Mouse (Mus musculus) hindbrain, embryonic 16.5 days (tissue): Measurements from ENCODE around the gene Lrrn4cl. TPM values are rescaled to one million over a fixed set of nuclear protein-coding genes. Genes with fewer than 3 reads are reported as not detected.

ENCODE experiments used
- ATAC-seq: fragments of 200-750 bp; cut with Nextera tagmentation; 2 replicates; pipeline ENCODE4 v1.8.0; 2017; ENCODE audit warnings: moderate TSS enrichment, moderate library complexity
- H3K27ac ChIP-seq: fragments of 300-500 bp; sonication (generic); 2 replicates; pipeline ENCODE4 v1.5.1; 2014; ENCODE audit warnings: low read depth, mild to moderate bottlenecking, control low read depth, low read length, moderate library complexity
- H3K27me3 ChIP-seq: fragments of 300-500 bp; sonication (generic); replicated peaks from 2 replicates; pipeline ENCODE4 v1.6.1; 2014; ENCODE audit warnings: low read length; ENCODE audit not compliant: control insufficient read depth, insufficient read depth
- H3K36me3 ChIP-seq: fragments of 300-500 bp; sonication (generic); 2 replicates; pipeline ENCODE4 v1.6.1; 2014; ENCODE audit warnings: mild to moderate bottlenecking, low read length, moderate library complexity, mixed read lengths; ENCODE audit not compliant: control insufficient read depth, insufficient read depth
- H3K4me1 ChIP-seq: fragments of 300-500 bp; sonication (generic); 2 replicates; pipeline ENCODE4 v1.6.1; 2014; ENCODE audit warnings: low read depth, low read length; ENCODE audit not compliant: control insufficient read depth, insufficient read depth
- H3K4me2 ChIP-seq: fragments of 300-500 bp; sonication (generic); 2 replicates; pipeline ENCODE4 v1.6.1; 2014; ENCODE audit warnings: mild to moderate bottlenecking, low read length, control low read depth, moderate library complexity
- H3K4me3 ChIP-seq: fragments of 300-500 bp; sonication (generic); 2 replicates; pipeline ENCODE4 v1.5.1; 2014; ENCODE audit warnings: mild to moderate bottlenecking, low read length, control low read depth, moderate library complexity
- H3K9ac ChIP-seq: fragments of 300-500 bp; sonication (generic); 2 replicates; pipeline ENCODE4 v1.6.1; 2014; ENCODE audit warnings: low read depth, mild to moderate bottlenecking, control low read depth, low read length, moderate library complexity
- H3K9me3 ChIP-seq: fragments of 300-500 bp; sonication (generic); 2 replicates; pipeline ENCODE4 v1.6.1; 2014; ENCODE audit warnings: mild to moderate bottlenecking, low read length, moderate library complexity; ENCODE audit not compliant: control insufficient read depth
- WGBS: fragments of 180-500 bp; shearing (Covaris S2); extraction: QIAGEN DNeasy Blood & Tissue Kit; methylation state at CpG from one replicate; pipeline ENCODE4 v1.1.7; 2014; 5-methylcytosine and 5-hydroxymethylcytosine counted together
- microRNA-seq: library from miRNA; unstranded; fragments of <30 nt; microRNA quantifications from one replicate; pipeline ENCODE4, GENCODE M21; 2017
- polyA plus RNA-seq: library from polyadenylated mRNA; unstranded; fragments of >200 nt; fragmentation: Nextera tagmentation; extraction: Ambion mirVana; gene quantifications from 2 replicates; pipeline ENCODE4 v1.2.1, GENCODE M21; 2015

Gene Lrrn4cl
- polyA plus RNA-seq, 1 experiment from 2014 or later = 0.94 TPM

DNA sequence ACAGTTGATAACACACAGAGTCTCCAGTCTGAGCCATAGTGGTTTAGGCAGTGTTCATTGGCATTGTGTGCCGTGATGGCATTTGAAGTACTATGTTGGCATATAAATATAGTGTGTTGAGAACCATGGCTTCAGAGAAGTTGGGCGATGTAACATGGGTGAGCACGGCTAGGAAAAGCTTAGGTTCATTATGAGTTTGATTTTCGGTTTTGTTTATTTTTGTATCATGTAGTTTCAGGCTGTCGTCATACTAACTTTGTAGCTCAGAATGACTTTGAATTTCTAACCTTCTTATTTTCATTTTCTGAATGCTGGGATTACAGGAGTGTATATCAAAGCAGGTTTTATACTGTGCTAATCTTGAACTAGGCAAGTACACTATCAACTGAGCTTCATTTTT lies 52.8 kb downstream of the Lrrn4cl start:
- 95% methylated on average over 5 of the region's 5 CpGs for WGBS
- Histone ChIP-seq H3K36me3 (peaks cover 22% of the 10 kb centered on the region), H3K4me3 (no peak overlapping the region), H3K27me3 (no peaks in the 10 kb centered on the region), H3K27ac (no peak overlapping the region), H3K4me2 (no peak overlapping the region), H3K4me1 (peaks cover 9% of the 10 kb centered on the region), H3K9ac (no peak overlapping the region), H3K9me3 (no peaks in the 10 kb centered on the region)
- ATAC-seq = no peak

Small RNA genes within 50 kb of the gene (microRNA-seq; reads per million reads assigned to microRNA genes)
- not detected for gene Mir5136

Other genes starting within 250 kb of the Lrrn4cl start
- gene Slc22a6, start 232.7 kb upstream of the Lrrn4cl start, polyA plus RNA-seq = 8.7 and 14.9 TPM in 2 replicates
- gene Chrm1, start 187.0 kb upstream of the Lrrn4cl start, polyA plus RNA-seq = 0.66 and 0.72 TPM in 2 replicates
- 183 and 191 TPM in 2 replicates for gene Slc3a2, start 127.4 kb upstream of the Lrrn4cl start, polyA plus RNA-seq
- 89.6 and 92.0 TPM in 2 replicates for gene Wdr74, start 114.9 kb upstream of the Lrrn4cl start, polyA plus RNA-seq
- gene 1700092M07Rik, start 110.0 kb upstream of the Lrrn4cl start, polyA plus RNA-seq = 1.5 and 1.6 TPM in 2 replicates
- gene Stx5a, start 109.4 kb upstream of the Lrrn4cl start, polyA plus RNA-seq = 109 and 119 TPM in 2 replicates
- gene Nxf1, start 93.7 kb upstream of the Lrrn4cl start, polyA plus RNA-seq = 120 and 140 TPM in 2 replicates
- gene Tmem223, start 79.8 kb upstream of the Lrrn4cl start, polyA plus RNA-seq = 200 and 220 TPM in 2 replicates
- gene Tmem179b, start 76.3 kb upstream of the Lrrn4cl start, polyA plus RNA-seq = 30.4 and 32.1 TPM in 2 replicates
- 31.7 and 33.1 TPM in 2 replicates for gene Taf6l, start 64.4 kb upstream of the Lrrn4cl start, polyA plus RNA-seq
- gene Polr2g, start 52.2 kb upstream of the Lrrn4cl start, polyA plus RNA-seq = 136 and 147 TPM in 2 replicates
- 8.0 and 8.1 TPM in 2 replicates for gene Zbtb3, start 48.2 kb upstream of the Lrrn4cl start, polyA plus RNA-seq
- gene Ttc9c, start 31.4 kb upstream of the Lrrn4cl start, polyA plus RNA-seq = 51.6 and 54.3 TPM in 2 replicates
- gene Hnrnpul2, start 30.8 kb upstream of the Lrrn4cl start, polyA plus RNA-seq = 5.1 and 5.8 TPM in 2 replicates
- not detected in 2 replicates for gene AC129217.1, start 21.0 kb upstream of the Lrrn4cl start, polyA plus RNA-seq
- gene Bscl2, start 13.3 kb upstream of the Lrrn4cl start, polyA plus RNA-seq = 117 TPM in 2 replicates
- gene Gng3, start 11.6 kb upstream of the Lrrn4cl start, polyA plus RNA-seq = 477 and 526 TPM in 2 replicates
- gene Ubxn1, start 20.7 kb downstream of the Lrrn4cl start, polyA plus RNA-seq = 147 and 151 TPM in 2 replicates
- 58.5 and 61.5 TPM in 2 replicates for gene Uqcc3, start 30.2 kb downstream of the Lrrn4cl start, polyA plus RNA-seq
- gene Lbhd1, start 33.0 kb downstream of the Lrrn4cl start, polyA plus RNA-seq = 27.5 and 35.0 TPM in 2 replicates
- not detected in 2 replicates for gene Gm49403, start 33.2 kb downstream of the Lrrn4cl start, polyA plus RNA-seq
- 44.3 and 46.5 TPM in 2 replicates for gene 1810009A15Rik, start 38.1 kb downstream of the Lrrn4cl start, polyA plus RNA-seq
- gene Gm49416, start 38.2 kb downstream of the Lrrn4cl start, polyA plus RNA-seq = not detected in 2 replicates
- 31.1 and 35.2 TPM in 2 replicates for gene Ints5, start 42.2 kb downstream of the Lrrn4cl start, polyA plus RNA-seq
- 72.1 and 84.5 TPM in 2 replicates for gene Ganab, start 47.3 kb downstream of the Lrrn4cl start, polyA plus RNA-seq
- gene B3gat3, start 69.6 kb downstream of the Lrrn4cl start, polyA plus RNA-seq = 98.3 and 99.5 TPM in 2 replicates
- 2.9 and 3.0 TPM in 2 replicates for gene Rom1, start 78.6 kb downstream of the Lrrn4cl start, polyA plus RNA-seq
- gene Eml3, start 78.8 kb downstream of the Lrrn4cl start, polyA plus RNA-seq = 10.3 and 11.3 TPM in 2 replicates
- gene Mta2, start 91.1 kb downstream of the Lrrn4cl start, polyA plus RNA-seq = 91.3 and 103 TPM in 2 replicates
- 23.9 and 26.3 TPM in 2 replicates for gene Tut1, start 103.1 kb downstream of the Lrrn4cl start, polyA plus RNA-seq
- 284 and 301 TPM in 2 replicates for gene Eef1g, start 116.3 kb downstream of the Lrrn4cl start, polyA plus RNA-seq
- 3.5 and 4.8 TPM in 2 replicates for gene Ahnak, start 138.5 kb downstream of the Lrrn4cl start, polyA plus RNA-seq
- gene Scgb1a1, start 237.2 kb downstream of the Lrrn4cl start, polyA plus RNA-seq = not detected in 2 replicates